28 mouse cellular contexts compared by ENCODE assay signal in the genomic region with DNA sequence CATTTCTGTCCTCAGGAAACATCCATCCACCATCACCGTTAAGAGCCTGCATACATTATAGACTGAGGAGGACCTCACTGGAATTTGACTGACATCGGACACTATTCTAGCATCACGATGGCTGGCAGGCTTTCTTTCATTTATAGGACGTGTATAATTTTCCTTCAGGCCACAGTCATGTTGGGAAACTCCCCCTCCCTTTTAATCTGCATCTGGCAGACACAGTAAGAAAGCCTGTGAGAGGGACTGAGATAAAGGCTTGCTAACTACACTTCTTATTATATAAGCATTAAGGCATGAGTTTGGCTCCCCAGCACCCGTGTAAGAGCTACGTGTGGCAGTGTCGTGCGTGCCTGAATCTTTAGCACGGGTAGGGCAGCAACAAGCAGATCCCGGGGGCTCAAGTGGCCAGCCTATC.
DNase-seq lines count a peak whose midpoint lies in the region; ATAC-seq and TF ChIP-seq lines count a peak whose summit lies in the region.
"Had no signal": no experiment of that assay in that cellular context is flagged by ENCODE, and none has a peak within 500 bp of the region (broad histone marks: within the 10 kb centered on the region; RNA-seq: fewer than 3 reads in every experiment).

No protein-coding gene starts in this region.

- DNase-seq in forebrain, embryonic 11.5 days (ENCODE audit: low spot score): no peak
- peak; percentile 9 for DNase-seq in midbrain, embryonic 10.5 days (ENCODE audit: low spot score)
- no peak for DNase-seq in midbrain, postnatal 0 days (ENCODE audit: low spot score)
- DNase-seq in midbrain, embryonic 14.5 days: peak; percentile 53
- no peak for DNase-seq in layer of hippocampus, adult 9-11 months
- DNase-seq in gastrocnemius, postnatal 14 days: no peak
- DNase-seq: adrenal gland, postnatal 10 days; cerebellum, adult 11-12 months; cerebellum, postnatal 10 days; gastrocnemius, postnatal 36 days; heart, postnatal 14 days; kidney, adult 11 months; kidney, postnatal 25 days; left cerebral cortex, postnatal 4 days; liver, postnatal 0 days; lung, postnatal 36 days; right cerebral cortex, adult 18-20 months; right cerebral cortex, postnatal 4 days; thymus, adult 18-20 months; thymus, postnatal 36 days had no signal

- no peak overlapping the region; the same call in 1 of the 2 replicates for H3K27ac ChIP-seq in forebrain, embryonic 13.5 days
- H3K27ac ChIP-seq in forebrain, embryonic 11.5 days (ENCODE audit: low read depth, low read length): no peak overlapping the region
- H3K27ac ChIP-seq in midbrain, embryonic 10.5 days (replicated peaks): no peak overlapping the region
- H3K27ac ChIP-seq in midbrain, postnatal 0 days (ENCODE audit: low read depth, low read length): no peak overlapping the region
- no peak overlapping the region for H3K27ac ChIP-seq in forebrain, embryonic 15.5 days (replicated peaks)
- no peak overlapping the region for H3K27ac ChIP-seq in midbrain, embryonic 14.5 days (replicated peaks; ENCODE audit: low read depth, low read length)
- H3K27ac ChIP-seq: embryonic facial prominence, embryonic 13.5 days; hindbrain, embryonic 14.5 days; liver, embryonic 12.5 days; stomach, postnatal 0 days had no signal

- peak; percentile 64; the same call in 1 of the 2 replicates for ATAC-seq in forebrain, embryonic 13.5 days
- ATAC-seq in forebrain, embryonic 11.5 days (replicated peaks; ENCODE audit: low FRiP score): no peak
- no peak for ATAC-seq in midbrain, postnatal 0 days (ENCODE audit: low FRiP score)
- peak; percentile 51 for ATAC-seq in forebrain, embryonic 15.5 days (replicated peaks)
- ATAC-seq in midbrain, embryonic 14.5 days (ENCODE audit: low FRiP score, low TSS enrichment): no peak
- ATAC-seq: liver, embryonic 12.5 days; liver, postnatal 0 days had no signal

- H3K9me3 ChIP-seq in forebrain, embryonic 13.5 days (replicated peaks): no peaks in the 10 kb centered on the region
- H3K9me3 ChIP-seq in forebrain, embryonic 11.5 days (ENCODE audit: control insufficient read depth, low read length): no peaks in the 10 kb centered on the region
- H3K9me3 ChIP-seq in midbrain, embryonic 10.5 days (replicated peaks): no peaks in the 10 kb centered on the region
- H3K9me3 ChIP-seq in midbrain, postnatal 0 days (ENCODE audit: low read length): no peaks in the 10 kb centered on the region
- H3K9me3 ChIP-seq in forebrain, embryonic 15.5 days: no peaks in the 10 kb centered on the region
- H3K9me3 ChIP-seq in midbrain, embryonic 14.5 days (ENCODE audit: control insufficient read depth, low read length): no peaks in the 10 kb centered on the region
- H3K9me3 ChIP-seq: embryonic facial prominence, embryonic 13.5 days; liver, embryonic 12.5 days had no signal

- WGBS in forebrain, embryonic 13.5 days: 45% methylated on average over 10 of the region's 10 CpGs
- WGBS in forebrain, embryonic 11.5 days: 75% methylated on average over 10 of the region's 10 CpGs
- WGBS in midbrain, embryonic 10.5 days: 87% methylated on average over 10 of the region's 10 CpGs
- WGBS in midbrain, postnatal 0 days: 43% methylated on average over 10 of the region's 10 CpGs
- WGBS in forebrain, embryonic 15.5 days: 39% methylated on average over 10 of the region's 10 CpGs
- WGBS in midbrain, embryonic 14.5 days: 34% methylated on average over 10 of the region's 10 CpGs

- no peaks in the 10 kb centered on the region for H3K36me3 ChIP-seq in forebrain, embryonic 13.5 days (ENCODE audit: poor library complexity, severe bottlenecking)
- no peaks in the 10 kb centered on the region for H3K36me3 ChIP-seq in forebrain, embryonic 11.5 days (ENCODE audit: control insufficient read depth, insufficient read depth, low read length)
- H3K36me3 ChIP-seq in midbrain, embryonic 10.5 days: no peaks in the 10 kb centered on the region
- no peaks in the 10 kb centered on the region for H3K36me3 ChIP-seq in midbrain, postnatal 0 days (ENCODE audit: insufficient read depth, low read length)
- no peaks in the 10 kb centered on the region for H3K36me3 ChIP-seq in forebrain, embryonic 15.5 days
- no peaks in the 10 kb centered on the region for H3K36me3 ChIP-seq in midbrain, embryonic 14.5 days (ENCODE audit: control insufficient read depth, insufficient read depth, low read length)
- H3K36me3 ChIP-seq: embryonic facial prominence, embryonic 13.5 days; G1E; liver, embryonic 12.5 days had no signal

- TF ChIP-seq CTCF in midbrain, postnatal 0 days (IDR thresholded peaks at IDR 0.05): no peak

- H3K27me3 ChIP-seq in forebrain, embryonic 13.5 days: no peaks in the 10 kb centered on the region
- H3K27me3 ChIP-seq in forebrain, embryonic 11.5 days (ENCODE audit: control insufficient read depth, insufficient read depth, low read length): no peaks in the 10 kb centered on the region
- no peaks in the 10 kb centered on the region for H3K27me3 ChIP-seq in midbrain, embryonic 10.5 days (ENCODE audit: low read depth, poor library complexity, severe bottlenecking)
- no peaks in the 10 kb centered on the region for H3K27me3 ChIP-seq in midbrain, postnatal 0 days (ENCODE audit: insufficient read depth, low read length)
- H3K27me3 ChIP-seq in forebrain, embryonic 15.5 days: no peaks in the 10 kb centered on the region
- no peaks in the 10 kb centered on the region for H3K27me3 ChIP-seq in midbrain, embryonic 14.5 days (ENCODE audit: control insufficient read depth, insufficient read depth, low read length)
- H3K27me3 ChIP-seq: embryonic facial prominence, embryonic 13.5 days; liver, embryonic 12.5 days had no signal

- H3K4me3 ChIP-seq in forebrain, embryonic 13.5 days: no peak overlapping the region
- H3K4me3 ChIP-seq in forebrain, embryonic 11.5 days (ENCODE audit: low read depth, low read length): no peak overlapping the region
- no peak overlapping the region for H3K4me3 ChIP-seq in midbrain, embryonic 10.5 days
- H3K4me3 ChIP-seq in midbrain, postnatal 0 days (ENCODE audit: low read depth, low read length): no peak overlapping the region
- no peak overlapping the region for H3K4me3 ChIP-seq in forebrain, embryonic 15.5 days
- no peak overlapping the region for H3K4me3 ChIP-seq in midbrain, embryonic 14.5 days (replicated peaks; ENCODE audit: low read depth, low read length)
- H3K4me3 ChIP-seq: embryonic facial prominence, embryonic 13.5 days; heart, adult 2 months; liver, embryonic 12.5 days had no signal

- peak overlapping the region; percentile 12; the same call in 1 of the 2 replicates for H3K4me2 ChIP-seq in forebrain, embryonic 13.5 days
- H3K4me2 ChIP-seq in forebrain, embryonic 11.5 days (ENCODE audit: low read depth, low read length, severe bottlenecking): no peak overlapping the region
- H3K4me2 ChIP-seq in midbrain, postnatal 0 days (ENCODE audit: low read depth, low read length, poor library complexity, severe bottlenecking): no peak overlapping the region
- no peak overlapping the region for H3K4me2 ChIP-seq in forebrain, embryonic 15.5 days (replicated peaks)
- no peak overlapping the region for H3K4me2 ChIP-seq in midbrain, embryonic 14.5 days (ENCODE audit: low read length)
- H3K4me2 ChIP-seq: embryonic facial prominence, embryonic 13.5 days; hindbrain, embryonic 14.5 days; liver, embryonic 12.5 days had no signal

- intact Hi-C loops in gastrocnemius, postnatal 14 days (cut with DNase I; ENCODE audit: low total_unique reads): no loop called here

- H3K4me1 ChIP-seq in forebrain, embryonic 13.5 days: peaks cover 26% of the 10 kb centered on the region
- H3K4me1 ChIP-seq in forebrain, embryonic 11.5 days (replicated peaks; ENCODE audit: control insufficient read depth, insufficient read depth, low read length): no peaks in the 10 kb centered on the region
- H3K4me1 ChIP-seq in midbrain, embryonic 10.5 days: peaks cover 21% of the 10 kb centered on the region
- H3K4me1 ChIP-seq in midbrain, postnatal 0 days (ENCODE audit: insufficient read depth, low read length): no peaks in the 10 kb centered on the region
- peaks cover 16% of the 10 kb centered on the region; the same call in 1 of the 2 replicates for H3K4me1 ChIP-seq in forebrain, embryonic 15.5 days
- peaks cover 7% of the 10 kb centered on the region for H3K4me1 ChIP-seq in midbrain, embryonic 14.5 days (ENCODE audit: control insufficient read depth, insufficient read depth, low read length)
- H3K4me1 ChIP-seq: liver, embryonic 12.5 days had no signal

- no peak overlapping the region for H3K9ac ChIP-seq in forebrain, embryonic 13.5 days
- no peak overlapping the region for H3K9ac ChIP-seq in forebrain, embryonic 11.5 days (ENCODE audit: low read length)
- no peak overlapping the region for H3K9ac ChIP-seq in midbrain, postnatal 0 days (replicated peaks; ENCODE audit: low read length, poor library complexity, severe bottlenecking)
- no peak overlapping the region for H3K9ac ChIP-seq in forebrain, embryonic 15.5 days (replicated peaks)
- no peak overlapping the region for H3K9ac ChIP-seq in midbrain, embryonic 14.5 days (replicated peaks; ENCODE audit: low read length)
- H3K9ac ChIP-seq: embryonic facial prominence, embryonic 13.5 days; hindbrain, embryonic 14.5 days; liver, embryonic 12.5 days; liver, postnatal 0 days had no signal

Comparison
In these comparisons a context has a peak if more than half of its experiments do, and no peak if none do; other contexts are left out.
1. ATAC-seq: peak in forebrain, embryonic 13.5 days (single experiment) and forebrain, embryonic 15.5 days (single experiment); none in forebrain, embryonic 11.5 days (single experiment), midbrain, postnatal 0 days (single experiment) and midbrain, embryonic 14.5 days (single experiment).
2. DNase-seq: peak in midbrain, embryonic 10.5 days (single experiment) and midbrain, embryonic 14.5 days (single experiment); none in forebrain, embryonic 11.5 days (single experiment), midbrain, postnatal 0 days (single experiment), layer of hippocampus, adult 9-11 months (single experiment) and gastrocnemius, postnatal 14 days (single experiment).